Mouse (Mus musculus) heart, postnatal 4 days (tissue): ENCODE data around the gene 4930438A08Rik. TPM values are rescaled to one million over a fixed set of nuclear protein-coding genes. Genes with fewer than 3 reads are reported as not detected.
"Not testable (repeated sequence)": the region's sequence is repeated elsewhere in the genome, so short reads cannot be mapped to it uniquely, and the experiment has no call there.

Experiments used
- DNase-seq: peaks from one replicate; pipeline ENCODE4 v3.0.0; 2021
- total RNA-seq, 2 experiments: library from RNA; stranded (reverse); gene quantifications; 2 replicates each; pipeline ENCODE4 v1.2.3; 2021

4930438A08Rik gene
- total RNA-seq, 2 experiments from 2014 or later, result not detected

- DNase-seq, result no peak
These were observed 7.9 kb downstream of the 4930438A08Rik start for GRCm38 (mm10) chr11:58282518-58282917.

- no peak for DNase-seq
These were observed 15.5 kb downstream of the 4930438A08Rik start for GRCm38 (mm10) chr11:58289992-58290682.

GRCm38 (mm10) chr11:58290812-58291211, 16.2 kb downstream of the 4930438A08Rik start:
- no peak for DNase-seq

GRCm38 (mm10) chr11:58292791-58293190, 18.2 kb downstream of the 4930438A08Rik start:
- no peak for DNase-seq

DNA sequence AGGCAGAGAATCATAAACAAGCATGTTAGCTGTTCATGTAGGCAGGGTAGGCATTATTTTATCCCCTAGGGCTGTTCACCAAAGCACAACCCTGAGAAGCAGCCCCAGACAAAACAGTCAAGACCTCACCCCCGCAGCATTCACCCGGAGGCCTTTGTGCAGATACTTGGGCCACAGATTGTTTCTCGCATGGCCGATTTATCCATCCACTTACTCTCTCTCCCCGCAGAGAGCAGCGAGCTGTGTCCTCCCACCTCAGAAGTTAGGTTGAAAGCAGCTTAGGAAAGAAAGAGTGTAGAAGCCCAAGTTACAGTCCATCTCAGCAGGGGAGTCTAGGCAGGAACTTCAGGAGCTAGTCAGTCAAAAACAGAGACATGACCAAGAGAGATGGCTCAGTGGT, 22.8 kb downstream of the 4930438A08Rik start:
- DNase-seq, result no peak

- peak; percentile 83 for DNase-seq
These were observed 26.5 kb downstream of the 4930438A08Rik start for GRCm38 (mm10) chr11:58301057-58301456.

- peak; percentile 97 for DNase-seq
These were observed 27.5 kb downstream of the 4930438A08Rik start for GRCm38 (mm10) chr11:58301837-58302754.

DNA sequence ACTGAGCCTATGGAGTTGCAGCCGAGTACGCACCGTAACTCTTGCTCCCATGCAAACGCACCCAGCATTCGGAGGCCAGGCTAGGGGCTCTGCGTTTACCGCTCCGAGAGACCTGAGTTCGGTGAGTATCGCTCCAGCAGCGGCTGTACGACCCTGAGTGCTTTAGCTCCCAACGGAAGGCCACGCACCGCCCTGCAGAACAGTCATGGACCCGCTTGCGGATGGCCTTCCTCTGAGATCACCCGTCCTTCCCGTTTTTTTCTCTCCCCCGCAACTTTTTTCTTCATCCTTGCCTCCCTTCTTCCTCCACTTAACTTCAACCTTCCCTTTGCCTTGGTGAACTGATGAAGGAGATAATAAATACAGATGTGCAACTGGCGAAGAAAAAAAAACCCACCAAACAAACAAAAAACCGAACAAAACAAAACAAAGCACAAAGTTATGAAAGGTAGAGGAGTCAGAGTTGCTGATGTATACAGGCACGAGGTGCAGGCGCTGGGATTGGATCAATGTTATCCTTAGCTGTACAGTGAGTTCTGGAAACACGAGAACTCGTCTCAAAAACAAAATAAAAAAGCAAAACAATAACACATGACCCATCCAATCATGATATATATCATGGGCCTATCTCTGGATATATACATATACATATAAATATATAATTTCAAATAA, 28.3 kb downstream of the 4930438A08Rik start:
- no peak for DNase-seq

DNA sequence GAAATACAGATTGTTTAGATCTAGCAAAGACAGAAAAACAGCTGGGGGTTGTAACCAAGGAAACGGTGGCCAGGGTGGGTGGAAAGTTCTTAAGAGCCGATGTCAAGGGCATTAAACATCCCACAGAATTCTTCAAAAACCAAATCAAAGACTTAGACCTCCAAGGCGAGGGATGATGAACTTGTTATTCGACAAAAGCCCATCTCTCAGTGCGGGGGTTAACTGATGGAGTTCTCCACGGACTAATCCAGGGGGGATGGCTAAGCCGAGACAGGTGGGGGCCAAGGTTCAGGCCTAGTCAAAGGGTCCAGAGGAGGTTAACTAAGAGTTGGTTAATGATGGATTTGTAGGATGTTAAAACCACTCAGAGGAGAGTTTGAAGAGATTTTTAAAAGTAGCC, 29.0 kb downstream of the 4930438A08Rik start:
- no peak for DNase-seq

DNA sequence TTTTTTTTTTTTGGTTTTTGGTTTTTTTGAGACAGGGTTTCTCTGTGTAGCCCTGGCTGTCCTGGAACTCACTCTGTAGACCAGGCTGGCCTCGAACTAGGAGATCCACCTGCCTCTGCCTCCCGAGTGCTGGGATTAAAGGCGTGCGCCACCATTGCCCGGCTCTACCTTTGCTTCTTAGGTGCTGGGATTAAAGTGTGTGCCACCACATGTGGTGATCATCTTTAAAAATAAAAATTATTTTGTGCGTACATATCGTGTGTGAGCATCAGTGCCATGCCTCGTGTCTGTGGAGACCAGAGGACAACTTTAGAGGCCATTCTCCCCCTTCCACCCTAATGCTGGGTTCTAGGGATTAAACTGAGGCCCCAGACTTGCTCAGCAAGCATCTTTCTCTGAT, 30.7 kb downstream of the 4930438A08Rik start:
- DNase-seq, result not testable (repeated sequence)

DNA sequence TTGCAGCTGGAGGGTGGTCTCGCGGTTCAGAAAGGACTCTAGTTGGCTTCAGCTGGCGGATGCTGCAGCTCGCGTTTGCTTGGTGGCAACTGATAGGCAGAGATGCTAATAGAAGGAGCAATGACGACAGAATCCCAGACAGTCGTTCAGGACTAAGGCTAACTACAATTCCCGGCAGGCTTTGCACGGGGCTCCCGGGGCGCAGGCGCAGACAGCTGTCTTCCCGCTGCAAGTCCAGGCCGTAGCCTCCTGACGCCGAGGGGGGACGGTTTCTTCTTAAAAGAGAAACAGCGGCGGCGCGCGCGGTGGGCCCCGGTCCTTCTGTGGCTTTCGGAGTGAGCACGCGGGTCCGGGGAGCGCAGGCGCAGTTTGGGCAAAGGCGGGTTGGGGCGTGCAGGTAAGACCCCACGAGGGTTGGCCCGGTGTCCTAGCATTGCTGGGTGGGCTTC, 32.3 kb downstream of the 4930438A08Rik start, which contains the start of gene Zfp692:
Zfp692 (plus strand) TSS at position 210 of the 449 bp plus-strand sequence.
- DNase-seq, result peak; percentile 94

DNA sequence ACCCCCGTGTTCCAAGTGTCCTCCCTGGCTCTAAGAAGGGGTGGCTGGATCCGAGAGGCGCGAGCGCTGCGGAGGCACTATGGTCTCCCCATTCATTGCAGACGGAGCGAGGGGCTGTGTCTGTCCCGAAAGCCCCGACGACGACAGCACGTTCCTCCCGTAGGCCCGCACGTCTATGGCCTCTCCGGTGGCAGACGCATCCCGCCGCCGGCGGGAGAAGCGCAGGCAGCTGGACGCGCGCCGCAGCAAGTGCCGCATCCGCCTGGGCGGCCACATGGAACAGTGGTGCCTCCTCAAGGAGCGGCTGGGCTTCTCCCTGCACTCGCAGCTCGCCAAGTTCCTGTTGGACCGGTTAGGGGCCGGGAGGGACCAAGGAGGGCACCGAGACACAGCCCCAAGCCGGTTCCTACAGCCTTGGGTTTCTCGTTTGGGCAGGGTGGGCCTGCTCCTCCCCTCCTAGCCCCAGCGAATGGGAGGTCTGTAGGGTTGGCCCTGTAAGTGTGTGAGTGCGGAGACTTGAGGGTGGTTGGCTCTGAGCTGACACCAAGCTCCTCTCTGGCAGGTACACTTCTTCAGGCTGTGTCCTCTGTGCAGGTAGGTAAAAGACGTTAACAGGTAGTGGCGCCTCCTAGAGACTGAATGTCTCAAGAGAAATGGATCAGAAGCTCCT, 32.9 kb downstream of the 4930438A08Rik start:
- peak; percentile 50 for DNase-seq

GRCm38 (mm10) chr11:58308661-58309060, 34.1 kb downstream of the 4930438A08Rik start:
- no peak for DNase-seq

- no peak for DNase-seq
These were observed 39.5 kb downstream of the 4930438A08Rik start for GRCm38 (mm10) chr11:58314069-58314468.

- no peak for DNase-seq
These were observed 41.1 kb downstream of the 4930438A08Rik start for GRCm38 (mm10) chr11:58315536-58316168.

- DNase-seq, result no peak
These were observed 41.7 kb downstream of the 4930438A08Rik start for GRCm38 (mm10) chr11:58316344-58316743.

DNA sequence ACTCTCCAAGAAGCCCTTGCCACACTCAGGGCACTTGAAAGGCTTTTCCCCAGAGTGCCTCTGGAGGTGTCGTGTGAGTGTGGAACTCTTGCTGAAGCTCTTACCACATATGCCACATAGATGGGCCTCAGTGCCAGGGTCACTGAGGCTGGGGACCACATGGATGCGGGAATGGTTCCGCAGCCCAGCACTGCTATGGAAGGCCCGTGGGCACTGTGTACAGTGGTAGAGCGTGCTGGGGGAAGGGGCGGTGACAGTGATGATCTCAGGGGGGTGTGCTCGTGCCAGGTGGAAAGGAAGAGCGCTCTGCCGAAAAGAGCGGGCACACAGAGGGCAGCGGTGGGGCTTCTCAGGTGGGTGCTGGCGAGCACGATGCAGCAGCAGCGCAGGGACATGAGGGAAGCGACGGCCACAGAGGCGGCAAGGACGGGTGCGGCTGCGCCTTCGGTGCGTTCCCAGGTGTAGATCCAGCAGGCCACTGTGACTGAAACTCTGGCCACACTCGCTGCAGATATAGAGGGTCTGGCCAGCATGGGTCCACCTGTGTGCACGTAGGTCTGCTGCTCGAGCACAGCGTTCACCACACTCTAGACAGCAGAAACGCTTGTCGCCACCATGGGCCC, 42.3 kb downstream of the 4930438A08Rik start:
- DNase-seq, result no peak

GRCm38 (mm10) chr11:58322824-58323569, 48.4 kb downstream of the 4930438A08Rik start:
- DNase-seq, result peak; percentile 98

- DNase-seq, result no peak
These were observed 49.2 kb downstream of the 4930438A08Rik start for GRCm38 (mm10) chr11:58323570-58324340.
